Mouse (Mus musculus) CH12F3 (cell line): ENCODE data around the gene Gimap3.

Experiments
- in situ Hi-C: fragments of 300-500 bp; cut with MboI; formaldehyde crosslinking; loops from 2 replicates; pipeline ENCODE4 v1.14.3; 2020; ENCODE audit warnings: low sequenced_read_pairs

Gimap3 gene

GRCm38 (mm10) chr6:48770696-48771095, at the start of gene Gimap3:
Gimap3 (minus strand) TSS chr6:48770851.
- in situ Hi-C loops = no loop called here

DNA sequence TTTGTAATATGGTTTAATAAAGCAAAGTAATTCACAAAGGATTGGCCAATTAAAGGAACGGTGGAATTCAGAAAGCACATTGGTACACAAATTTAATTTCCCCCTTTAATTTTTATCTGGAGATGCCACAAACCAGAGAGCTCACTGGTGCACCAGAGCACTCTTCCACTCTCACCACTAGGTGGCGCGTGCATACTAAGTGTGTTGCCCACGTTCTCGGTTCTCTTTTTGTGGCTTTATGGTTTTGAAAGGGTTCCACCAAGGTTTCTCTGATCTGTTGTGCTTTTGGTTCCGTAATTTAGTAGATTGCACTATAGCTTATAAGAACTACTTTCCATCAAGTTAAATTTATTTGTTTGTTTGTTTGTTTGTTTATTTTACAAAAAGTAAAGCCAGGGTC, 47.2 kb upstream of the Gimap3 start:
- in situ Hi-C loops = no loop called here

- in situ Hi-C loops = no loop called here
Measured at GRCm38 (mm10) chr6:48815013-48815412, 44.4 kb upstream of the Gimap3 start.

- in situ Hi-C loops = no loop called here
Measured at GRCm38 (mm10) chr6:48809494-48810219, 39.0 kb upstream of the Gimap3 start.

DNA sequence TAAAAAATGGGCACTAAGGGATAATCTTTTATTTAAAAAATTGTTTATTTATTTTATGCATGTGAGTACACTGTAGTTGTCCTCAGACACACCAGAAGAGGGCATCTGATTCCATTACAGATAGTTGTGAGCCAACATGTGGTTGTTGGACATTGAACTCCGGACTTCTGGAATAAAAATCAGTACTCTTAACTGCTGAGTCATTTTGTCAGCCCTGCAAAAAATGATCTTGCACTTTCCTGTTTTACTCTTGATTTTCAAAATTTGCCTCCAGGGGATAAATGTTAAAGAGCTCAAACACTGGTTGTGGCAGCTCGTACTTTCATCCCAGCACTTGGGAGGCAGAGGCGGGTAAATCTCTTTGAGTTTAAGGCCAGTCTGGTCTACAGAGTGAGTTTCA, 36.1 kb upstream of the Gimap3 start:
- in situ Hi-C loops = no loop called here

GRCm38 (mm10) chr6:48804346-48804745, 33.7 kb upstream of the Gimap3 start:
- in situ Hi-C loops = no loop called here

DNA sequence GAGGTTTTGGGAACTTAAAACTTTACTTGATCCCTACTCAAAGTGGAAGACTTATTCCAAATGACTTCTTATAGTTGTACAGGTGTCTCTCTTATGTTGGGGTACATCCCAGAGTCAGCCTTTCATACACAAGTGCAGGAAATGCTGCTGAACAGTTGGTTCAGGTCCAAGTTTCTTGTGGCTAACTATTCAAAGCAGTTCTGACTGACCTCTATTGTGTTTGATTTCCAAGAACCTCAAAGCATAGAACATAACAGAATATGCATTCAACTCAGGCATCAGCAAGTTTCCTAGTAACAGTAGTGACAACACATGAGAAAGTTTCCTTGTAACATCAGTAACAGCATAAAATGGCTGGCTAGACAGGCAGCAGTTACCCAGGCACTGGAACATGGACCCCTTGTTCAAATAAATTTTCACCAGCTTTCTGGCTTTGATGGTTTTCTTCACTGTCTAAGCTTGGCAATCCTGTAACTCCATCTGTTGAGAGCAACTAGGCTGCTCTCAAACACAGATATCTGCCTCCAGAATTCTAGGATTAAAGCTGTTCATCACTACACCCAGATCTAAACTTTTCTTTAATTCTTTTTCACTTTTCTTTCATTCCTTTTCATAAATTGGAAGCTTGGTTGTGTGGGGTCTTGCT, 32.9 kb upstream of the Gimap3 start:
- in situ Hi-C loops = no loop called here

- in situ Hi-C loops = no loop called here
Measured at GRCm38 (mm10) chr6:48801897-48802296, 31.2 kb upstream of the Gimap3 start.

DNA sequence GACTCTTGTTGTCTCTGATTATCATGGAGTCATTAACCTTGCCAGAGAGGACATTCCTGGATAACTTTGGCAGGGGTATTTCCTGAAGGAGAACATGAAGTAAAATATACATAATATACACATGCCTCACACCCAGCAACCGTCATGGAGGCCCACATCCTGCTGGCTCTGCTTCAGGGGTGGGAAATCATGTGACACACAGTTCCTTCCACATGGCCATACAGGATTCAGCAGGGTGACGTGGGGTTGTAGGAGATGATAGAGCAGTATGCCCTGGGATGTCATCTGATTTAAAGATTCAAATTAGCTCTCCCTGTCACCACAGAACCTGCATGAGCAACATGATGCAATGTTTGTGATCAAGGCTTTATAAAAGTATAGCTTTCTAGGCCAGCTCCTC, 17.2 kb upstream of the Gimap3 start:
- in situ Hi-C loops = no loop called here

GRCm38 (mm10) chr6:48785601-48786000, 14.9 kb upstream of the Gimap3 start:
- in situ Hi-C loops = no loop called here

DNA sequence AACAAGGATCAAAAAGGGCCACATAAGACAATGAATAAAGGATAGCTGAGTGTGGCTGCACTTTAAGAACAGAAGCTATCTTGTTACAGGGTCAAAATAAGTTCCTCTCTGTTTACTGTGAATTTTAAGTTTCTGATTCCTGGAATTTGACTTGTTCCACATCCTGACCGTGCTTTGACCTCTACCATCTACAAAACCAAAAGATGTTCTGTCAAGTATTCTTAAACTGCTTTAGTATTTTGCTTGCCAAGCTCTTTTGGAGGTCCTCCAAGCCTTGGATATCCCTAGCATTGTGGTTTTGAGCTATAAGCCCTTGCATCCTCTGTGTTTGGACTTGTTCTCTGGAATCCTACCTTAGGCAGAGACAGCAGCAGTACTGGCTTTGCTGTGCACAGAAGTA, 14.5 kb upstream of the Gimap3 start:
- in situ Hi-C loops = no loop called here

- in situ Hi-C loops = no loop called here
Measured at GRCm38 (mm10) chr6:48784406-48784805, 13.8 kb upstream of the Gimap3 start.

- in situ Hi-C loops = no loop called here
Measured at GRCm38 (mm10) chr6:48772030-48772429, 1.4 kb upstream of the Gimap3 start.

DNA sequence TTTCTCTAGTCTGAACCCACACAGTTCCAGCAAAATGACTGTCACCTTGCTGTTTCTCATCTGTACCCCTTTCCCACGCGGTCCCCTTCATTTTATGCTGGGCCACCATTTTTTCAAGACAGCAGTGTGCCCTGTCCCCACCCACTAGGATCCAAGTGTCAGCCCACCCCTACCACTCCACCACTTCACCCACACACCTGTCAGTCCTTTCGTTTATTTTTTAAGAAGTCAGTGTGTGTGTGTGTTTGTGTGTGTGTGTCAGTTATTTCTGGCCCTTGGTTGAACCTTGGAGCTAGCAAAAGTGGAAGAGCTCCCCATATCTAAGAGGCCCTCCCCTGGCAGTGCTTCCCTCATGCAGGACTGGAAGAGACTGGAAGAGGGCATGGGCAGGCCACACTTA, 1.7 kb downstream of the Gimap3 start:
- in situ Hi-C loops = loop anchor here (5.0 kb wide), 1 partner anchor 122 kb away; the partner anchor contains the start of gene Gimap8

- in situ Hi-C loops = loop anchor here (5.0 kb wide), 1 partner anchor 121 kb away; the partner anchor contains the start of gene Gimap8
Measured at GRCm38 (mm10) chr6:48768178-48768869, 2.3 kb downstream of the Gimap3 start.

GRCm38 (mm10) chr6:48764496-48764895, 6.2 kb downstream of the Gimap3 start:
- in situ Hi-C loops = no loop called here

- in situ Hi-C loops = no loop called here
Measured at GRCm38 (mm10) chr6:48763567-48764270, 6.9 kb downstream of the Gimap3 start.

- in situ Hi-C loops = no loop called here
Measured at GRCm38 (mm10) chr6:48747091-48747966, 23.3 kb downstream of the Gimap3 start.

- in situ Hi-C loops = no loop called here
Measured at GRCm38 (mm10) chr6:48745959-48746889, 24.4 kb downstream of the Gimap3 start, which contains the start of gene Gimap5. Gimap5 (plus strand) TSS chr6:48746197.
